Mouse (Mus musculus) neural tube, embryonic 11.5 days (tissue): ENCODE measurements around the gene Kbtbd6. TPM values are rescaled to one million over a fixed set of nuclear protein-coding genes. Genes with fewer than 3 reads are reported as not detected.
"Not testable (repeated sequence)": the region's sequence is repeated elsewhere in the genome, so short reads cannot be mapped to it uniquely, and the experiment has no call there.

ENCODE experiments used
- ATAC-seq: fragments of 200-750 bp; cut with Nextera tagmentation; 2 replicates; pipeline ENCODE4 v1.8.0; 2017; ENCODE audit warnings: moderate number of reproducible peaks, mild to moderate bottlenecking, moderate TSS enrichment, moderate library complexity; ENCODE audit not compliant: insufficient read depth, low FRiP score, low TSS enrichment
- DNase-seq: peaks from one replicate; pipeline ENCODE4 v3.0.0-alpha.2; 2015; ENCODE audit warnings: low spot score
- H3K27ac ChIP-seq: fragments of 300-500 bp; sonication (generic); 2 replicates; pipeline ENCODE4 v1.5.1; 2014; ENCODE audit warnings: low read depth, mild to moderate bottlenecking, low read length
- H3K27me3 ChIP-seq: fragments of 300-500 bp; sonication (generic); 2 replicates; pipeline ENCODE4 v1.6.1; 2014; ENCODE audit warnings: mild to moderate bottlenecking, low read length, mixed read lengths; ENCODE audit not compliant: control insufficient read depth, insufficient read depth
- H3K36me3 ChIP-seq: fragments of 300-500 bp; sonication (generic); 2 replicates; pipeline ENCODE4 v1.6.1; 2014; ENCODE audit warnings: mild to moderate bottlenecking, low read length, moderate library complexity, mixed read lengths; ENCODE audit not compliant: control insufficient read depth, insufficient read depth
- H3K4me1 ChIP-seq: fragments of 300-500 bp; sonication (generic); 2 replicates; pipeline ENCODE4 v1.6.1; 2014; ENCODE audit warnings: low read length, mixed read lengths; ENCODE audit not compliant: control insufficient read depth, insufficient read depth
- H3K4me2 ChIP-seq: fragments of 300-500 bp; sonication (generic); 2 replicates; pipeline ENCODE4 v1.6.1; 2014; ENCODE audit warnings: low read depth, mild to moderate bottlenecking, moderate library complexity
- H3K4me3 ChIP-seq: fragments of 300-500 bp; sonication (generic); 2 replicates; pipeline ENCODE4 v1.5.1; 2014; ENCODE audit warnings: low read depth, low read length
- H3K9ac ChIP-seq: fragments of 300-500 bp; sonication (generic); 2 replicates; pipeline ENCODE4 v1.6.1; 2014; ENCODE audit warnings: mild to moderate bottlenecking, low read length
- H3K9me3 ChIP-seq: fragments of 300-500 bp; sonication (generic); 2 replicates; pipeline ENCODE4 v1.6.1; 2016; ENCODE audit warnings: low read length; ENCODE audit not compliant: control insufficient read depth
- WGBS: fragments of 180-500 bp; shearing (Covaris S2); extraction: QIAGEN DNeasy Blood & Tissue Kit; methylation state at CpG from one replicate; pipeline ENCODE4 v1.1.7; 2014; 5-methylcytosine and 5-hydroxymethylcytosine counted together
- polyA plus RNA-seq: library from polyadenylated mRNA; unstranded; fragments of >200 nt; fragmentation: Nextera tagmentation; extraction: Ambion mirVana; gene quantifications from 2 replicates; pipeline ENCODE4 v1.2.1, GENCODE M21; 2014

Kbtbd6 gene
- polyA plus RNA-seq, result 5.7 and 6.3 TPM in 2 replicates

DNA sequence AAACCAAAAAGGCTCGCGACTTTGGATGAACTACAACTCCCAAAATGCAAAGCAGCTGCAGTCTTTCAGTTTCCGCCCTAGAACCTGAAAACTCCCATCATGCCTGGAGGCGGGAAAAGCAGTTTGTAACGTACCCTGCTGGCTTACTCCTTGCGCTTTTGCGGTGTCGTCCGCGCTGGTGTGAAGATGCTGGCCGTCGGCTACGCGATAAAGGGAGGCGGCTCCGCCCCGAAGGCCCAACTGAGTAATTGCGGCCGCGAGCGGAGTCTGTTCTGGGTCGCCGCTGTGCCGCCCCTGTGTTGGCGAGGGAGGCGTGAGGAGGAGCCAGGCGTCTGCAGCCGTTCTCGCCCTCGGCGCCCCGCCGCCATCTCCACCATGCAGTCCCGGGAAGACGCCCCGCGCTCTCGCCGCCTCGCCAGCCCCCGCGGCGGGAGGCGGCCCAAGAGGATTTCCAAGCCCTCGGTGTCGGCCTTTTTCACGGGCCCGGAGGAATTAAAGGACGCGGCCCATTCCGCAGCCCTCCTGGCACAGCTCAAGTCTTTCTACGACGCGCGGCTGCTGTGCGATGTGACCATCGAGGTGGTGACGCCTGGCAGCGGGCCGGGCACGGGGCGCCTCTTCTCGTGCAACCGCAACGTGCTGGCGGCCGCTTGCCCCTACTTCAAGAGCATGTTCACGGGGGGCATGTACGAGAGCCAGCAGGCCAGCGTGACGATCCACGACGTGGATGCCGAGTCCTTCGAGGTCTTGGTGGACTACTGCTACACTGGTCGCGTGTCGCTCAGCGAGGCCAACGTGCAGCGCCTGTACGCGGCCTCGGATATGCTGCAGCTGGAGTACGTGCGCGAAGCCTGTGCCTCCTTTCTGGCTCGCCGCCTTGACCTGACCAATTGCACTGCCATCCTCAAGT, at the start of gene Kbtbd6:
Gene Kbtbd6 (plus strand): TSS at position 155 of the 910 bp plus-strand sequence.
- Histone ChIP-seq H3K4me3 (peak within 1 kb of the TSS; percentile 44), H3K9ac (peak within 1 kb of the TSS; percentile 52; the same call in 1 of the 2 replicates), H3K4me2 (peak within 1 kb of the TSS; percentile 45)
- DNase-seq (peak; percentile 87), ATAC-seq (peak; percentile 86)
- not testable (repeated sequence) for H3K36me3 ChIP-seq, H3K27me3 ChIP-seq, H3K9me3 ChIP-seq, H3K27ac ChIP-seq, H3K4me1 ChIP-seq
- 6% methylated on average over 29 of the region's 89 CpGs for WGBS

GRCm38 (mm10) chr14:79407641-79408040, 44.0 kb upstream of the Kbtbd6 start:
- Histone ChIP-seq H3K27me3 (no peaks in the 10 kb centered on the region), H3K36me3 (no peaks in the 10 kb centered on the region), H3K4me2 (no peak overlapping the region), H3K4me1 (no peaks in the 10 kb centered on the region), H3K27ac (no peak overlapping the region), H3K9me3 (no peaks in the 10 kb centered on the region), H3K4me3 (no peak overlapping the region), H3K9ac (no peak overlapping the region)
- DNase-seq, result no peak
- no peak for ATAC-seq
- WGBS, result 74% methylated on average over 2 of the region's 2 CpGs

DNA sequence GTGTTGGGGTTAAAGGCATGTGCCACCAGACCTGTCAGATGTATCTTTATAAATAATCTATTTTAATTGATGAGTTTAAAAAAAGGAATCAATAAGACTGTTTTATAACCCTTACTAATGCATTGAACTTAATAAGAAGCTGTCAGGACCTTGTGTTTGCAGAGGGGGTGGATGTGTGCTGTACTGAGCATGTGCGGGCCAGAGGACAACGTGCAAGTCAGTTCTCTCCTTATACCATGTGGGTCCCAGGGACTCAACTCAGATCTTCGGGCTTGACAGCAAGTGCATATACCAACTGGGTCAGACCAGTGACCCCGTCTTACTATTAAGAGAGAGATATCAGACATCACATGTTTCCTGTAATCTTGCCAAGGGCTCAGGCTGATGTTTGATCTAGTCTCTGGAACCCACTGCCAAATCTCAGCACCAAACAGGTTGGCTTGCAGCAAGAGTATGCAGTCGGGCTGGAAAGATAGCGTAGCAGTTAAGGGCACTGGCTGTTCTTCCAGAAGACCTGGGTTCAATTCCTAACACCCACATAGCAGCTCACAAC, 42.3 kb upstream of the Kbtbd6 start:
- WGBS, result 90% methylated on average over 6 of the region's 6 CpGs
- H3K4me3 ChIP-seq, result no peak overlapping the region
- H3K4me1 ChIP-seq, result no peaks in the 10 kb centered on the region
- no peak overlapping the region for H3K4me2 ChIP-seq
- H3K27me3 ChIP-seq, result no peaks in the 10 kb centered on the region
- H3K9ac ChIP-seq, result no peak overlapping the region
- H3K9me3 ChIP-seq, result no peaks in the 10 kb centered on the region
- no peak overlapping the region for H3K27ac ChIP-seq
- DNase-seq (no peak), ATAC-seq (no peak)
- peaks cover 2% of the 10 kb centered on the region; the same call in 1 of the 2 replicates for H3K36me3 ChIP-seq

DNA sequence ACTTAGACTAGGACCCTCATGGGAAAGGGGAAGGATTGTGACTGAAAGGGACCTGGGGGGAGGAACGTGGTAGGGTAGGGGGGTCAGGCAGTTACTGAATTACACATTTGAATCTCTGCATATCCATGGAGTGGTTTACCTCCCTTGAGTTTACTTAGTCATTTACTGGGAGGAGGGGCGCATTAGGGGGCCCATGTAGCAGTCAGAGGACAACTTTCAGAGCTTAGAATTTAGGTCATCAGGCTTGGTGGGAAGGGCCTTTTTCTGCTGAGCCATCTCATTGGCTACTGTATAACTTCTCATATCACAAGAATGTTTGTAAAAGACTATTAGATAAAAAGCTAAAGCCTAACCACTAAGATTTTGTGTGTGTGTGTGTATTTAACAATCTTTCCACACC, 41.0 kb upstream of the Kbtbd6 start:
- 78% methylated on average over 2 of the region's 2 CpGs for WGBS

DNA sequence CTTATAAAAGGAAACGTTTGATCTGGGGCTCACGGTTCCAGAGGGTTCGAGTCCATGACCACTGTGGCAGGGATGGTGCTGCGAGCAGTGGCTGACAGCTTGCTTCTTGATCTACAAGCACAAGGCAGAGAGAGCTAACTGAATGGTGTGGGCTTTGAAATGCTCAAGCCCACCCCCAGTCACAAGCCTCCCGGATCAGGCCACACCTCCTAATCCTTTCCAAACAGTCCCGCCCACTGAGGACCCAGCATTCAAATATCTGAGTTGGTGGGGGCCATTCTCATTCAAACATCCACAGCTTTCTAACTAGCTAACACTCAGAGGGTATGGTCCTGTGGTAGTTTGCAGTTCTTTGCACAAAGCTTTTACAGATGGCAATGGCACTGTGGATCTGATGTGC, 38.5 kb upstream of the Kbtbd6 start:
- H3K27me3 ChIP-seq, result no peaks in the 10 kb centered on the region
- H3K36me3 ChIP-seq, result peaks cover 2% of the 10 kb centered on the region; the same call in 1 of the 2 replicates
- no peaks in the 10 kb centered on the region for H3K4me1 ChIP-seq
- no peak overlapping the region for H3K27ac ChIP-seq
- H3K4me2 ChIP-seq, result no peak overlapping the region
- no peak overlapping the region for H3K4me3 ChIP-seq
- WGBS, result 87% methylated on average over 6 of the region's 6 CpGs
- H3K9me3 ChIP-seq, result no peaks in the 10 kb centered on the region
- DNase-seq, result no peak
- no peak for ATAC-seq
- H3K9ac ChIP-seq, result no peak overlapping the region

More for the DNA sequence above, 41.0 kb upstream of the Kbtbd6 start:
- no peak for DNase-seq
- no peak for ATAC-seq
- Histone ChIP-seq H3K4me3 (no peak overlapping the region), H3K4me1 (no peaks in the 10 kb centered on the region), H3K27ac (no peak overlapping the region), H3K27me3 (no peaks in the 10 kb centered on the region), H3K36me3 (peaks cover 2% of the 10 kb centered on the region; the same call in 1 of the 2 replicates), H3K9ac (no peak overlapping the region), H3K9me3 (no peaks in the 10 kb centered on the region), H3K4me2 (no peak overlapping the region)

- Histone ChIP-seq H3K27ac (no peak overlapping the region), H3K9ac (peak overlapping the region; percentile 22; the same call in 1 of the 2 replicates)
- peak; percentile 41 for DNase-seq
Observed at GRCm38 (mm10) chr14:79420083-79420685, 31.5 kb upstream of the Kbtbd6 start.

GRCm38 (mm10) chr14:79425979-79426729, 25.5 kb upstream of the Kbtbd6 start, which contains the start of gene Kbtbd7:
TSS of gene Kbtbd7 (plus strand) at chr14:79426511.
- H3K36me3 ChIP-seq, result no peaks in the 10 kb centered on the region
- DNase-seq, result peak; percentile 95
- no peaks in the 10 kb centered on the region for H3K9me3 ChIP-seq
- peak within 1 kb of the TSS; percentile 41 for H3K4me3 ChIP-seq
- no peaks in the 10 kb centered on the region for H3K4me1 ChIP-seq
- peak within 1 kb of the TSS; percentile 81 for H3K27ac ChIP-seq
- peak within 1 kb of the TSS; percentile 47 for H3K4me2 ChIP-seq
- peak within 1 kb of the TSS; percentile 64 for H3K9ac ChIP-seq
- peak; percentile 97 for ATAC-seq
- H3K27me3 ChIP-seq, result no peaks in the 10 kb centered on the region
- WGBS, result under 1% methylated on average over 39 of the region's 44 CpGs

More at GRCm38 (mm10) chr14:79420083-79420685, 31.5 kb upstream of the Kbtbd6 start:
- Histone ChIP-seq H3K4me2 (peak overlapping the region; percentile 25), H3K27me3 (no peaks in the 10 kb centered on the region), H3K4me3 (no peak overlapping the region), H3K36me3 (no peaks in the 10 kb centered on the region), H3K9me3 (no peaks in the 10 kb centered on the region), H3K4me1 (peaks cover 6% of the 10 kb centered on the region; the same call in 1 of the 2 replicates)
- ATAC-seq, result peak; percentile 68
- 34% methylated on average over 20 of the region's 20 CpGs for WGBS

DNA sequence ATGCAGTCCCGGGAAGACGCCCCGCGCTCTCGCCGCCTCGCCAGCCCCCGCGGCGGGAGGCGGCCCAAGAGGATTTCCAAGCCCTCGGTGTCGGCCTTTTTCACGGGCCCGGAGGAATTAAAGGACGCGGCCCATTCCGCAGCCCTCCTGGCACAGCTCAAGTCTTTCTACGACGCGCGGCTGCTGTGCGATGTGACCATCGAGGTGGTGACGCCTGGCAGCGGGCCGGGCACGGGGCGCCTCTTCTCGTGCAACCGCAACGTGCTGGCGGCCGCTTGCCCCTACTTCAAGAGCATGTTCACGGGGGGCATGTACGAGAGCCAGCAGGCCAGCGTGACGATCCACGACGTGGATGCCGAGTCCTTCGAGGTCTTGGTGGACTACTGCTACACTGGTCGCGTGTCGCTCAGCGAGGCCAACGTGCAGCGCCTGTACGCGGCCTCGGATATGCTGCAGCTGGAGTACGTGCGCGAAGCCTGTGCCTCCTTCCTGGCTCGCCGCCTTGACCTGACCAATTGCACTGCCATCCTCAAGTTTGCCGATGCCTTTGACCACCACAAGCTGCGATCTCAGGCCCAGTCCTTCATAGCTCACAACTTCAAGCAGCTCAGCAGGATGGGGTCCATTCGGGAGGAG, 24.8 kb upstream of the Kbtbd6 start:
- WGBS, result 73% methylated on average over 5 of the region's 59 CpGs
- Histone ChIP-seq H3K4me2 (peak overlapping the region; percentile 47), H3K4me3 (peak overlapping the region; percentile 41), H3K27ac (peak overlapping the region; percentile 81), H3K9ac (peak overlapping the region; percentile 64)
- peak; percentile 54 for ATAC-seq
- H3K36me3 ChIP-seq, DNase-seq, H3K4me1 ChIP-seq, H3K9me3 ChIP-seq, H3K27me3 ChIP-seq: not testable (repeated sequence)
